Mouse (Mus musculus): ENCODE data around the gene Zfp652.

Gene Zfp652

DNA sequence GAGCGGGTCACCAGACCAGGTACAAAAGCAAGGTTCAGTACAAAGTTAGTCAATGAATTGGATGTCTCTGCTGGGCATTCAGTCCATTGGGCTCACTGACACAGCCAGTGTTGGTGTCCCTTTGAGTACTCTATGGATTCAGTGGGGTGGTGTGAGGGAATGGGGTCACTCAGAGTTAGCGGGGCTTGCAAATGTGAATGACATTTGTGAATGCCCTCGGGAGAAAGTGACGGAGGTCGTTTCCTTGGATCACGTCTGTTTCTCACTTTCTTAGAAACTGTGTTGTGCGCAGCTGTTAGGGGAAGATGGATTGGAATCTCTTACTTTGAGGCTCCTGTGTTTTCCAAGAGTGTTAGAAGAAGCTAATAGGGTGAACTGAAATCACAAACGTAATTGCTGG lies 52.3 kb downstream of the Zfp652 start:
- DNase-seq (ENCODE audit: low read depth, low spot score) = no peak

DNA sequence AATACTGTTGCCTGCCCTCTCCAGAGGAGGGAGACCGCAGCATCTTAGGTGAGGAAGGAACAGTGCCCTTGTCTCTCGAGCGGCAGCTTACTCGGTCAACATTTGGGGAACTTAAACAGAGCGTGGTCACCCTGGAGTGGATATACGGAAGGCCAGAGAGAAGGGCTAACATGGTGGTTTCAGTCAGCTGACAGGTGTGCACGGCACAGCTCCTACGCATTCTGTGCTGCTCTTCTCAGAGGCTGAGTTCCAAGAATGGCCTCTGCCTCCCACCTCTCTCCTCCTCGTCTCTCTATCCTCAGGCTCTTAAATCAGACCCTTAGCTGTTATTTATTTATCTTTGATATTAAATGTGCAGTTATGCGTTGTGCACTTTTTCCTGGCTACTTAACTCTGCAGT lies 52.9 kb downstream of the Zfp652 start:
- no peak for DNase-seq (ENCODE audit: low read depth, low spot score)

DNA sequence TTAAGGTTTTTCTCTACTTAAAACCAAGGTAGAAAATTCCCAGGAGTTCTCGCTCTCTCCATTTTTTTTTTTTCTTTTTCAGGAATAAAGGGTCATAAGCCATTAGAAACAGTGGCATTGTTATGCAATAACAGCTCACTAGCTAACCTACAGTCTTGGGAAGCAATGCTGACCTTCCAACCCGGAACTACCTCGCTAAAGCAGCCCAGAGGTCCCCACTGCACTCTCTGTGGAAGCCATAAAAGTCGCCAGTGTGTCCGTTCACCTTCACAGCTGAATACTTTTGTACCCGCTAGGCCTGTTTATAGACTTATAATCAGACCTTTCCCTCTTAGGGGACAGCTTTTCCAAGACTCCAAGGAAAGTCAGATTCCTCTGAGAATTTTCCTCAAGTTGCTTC lies 55.8 kb downstream of the Zfp652 start:
- DNase-seq (ENCODE audit: low read depth, low spot score) = no peak

DNA sequence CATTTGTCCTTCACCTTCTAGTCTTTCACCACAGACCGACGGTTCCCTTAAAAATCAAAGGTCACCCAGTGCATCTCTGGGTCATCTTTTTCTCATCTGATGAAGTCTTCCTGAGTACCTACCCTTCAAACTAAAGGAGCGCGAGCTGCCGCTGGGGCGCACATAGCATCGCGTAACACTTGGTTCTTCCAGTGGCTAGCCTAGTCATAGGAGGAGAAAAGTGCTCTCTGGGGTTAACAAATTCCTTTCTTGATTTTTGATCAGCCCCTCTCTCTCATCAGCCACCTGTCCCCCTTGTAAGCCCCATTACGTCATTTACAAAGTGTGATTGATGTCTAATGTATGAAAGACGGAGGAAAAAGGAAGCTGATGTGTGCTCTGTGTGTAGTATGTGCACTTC lies 56.7 kb downstream of the Zfp652 start:
- DNase-seq (ENCODE audit: low read depth, low spot score) = no peak

DNA sequence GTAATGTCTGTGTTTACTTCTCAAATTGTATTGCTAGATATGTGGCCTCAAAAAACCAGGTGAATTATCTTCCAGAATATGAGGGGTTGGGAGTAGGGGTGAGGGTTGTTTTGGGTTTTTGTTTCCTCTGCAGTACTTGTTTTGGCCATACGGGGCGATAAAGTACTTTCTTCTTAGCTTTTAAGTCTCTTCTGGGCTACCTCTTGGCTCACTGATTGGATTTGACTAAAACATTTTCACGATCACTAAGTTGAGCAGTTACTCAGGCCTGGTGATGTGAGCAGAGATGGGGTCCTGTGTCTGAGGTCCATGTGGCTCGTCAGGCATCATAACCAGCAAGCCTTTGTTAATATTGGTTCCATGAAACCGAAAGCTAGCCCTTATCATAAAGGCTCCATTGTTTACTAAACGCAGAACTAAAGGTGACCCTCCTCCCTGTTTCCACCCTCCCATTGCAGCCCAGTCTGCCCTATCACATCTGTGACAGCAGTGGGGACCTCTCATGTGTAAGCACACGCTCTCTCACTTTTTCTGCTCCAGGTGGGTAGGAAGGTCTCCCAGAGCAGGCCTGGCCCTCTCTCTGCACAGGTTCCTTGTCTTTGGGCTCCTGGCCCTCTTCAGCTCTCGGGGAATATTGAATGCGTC lies 58.4 kb downstream of the Zfp652 start:
- DNase-seq (ENCODE audit: low read depth, low spot score) = peak; percentile 11

DNA sequence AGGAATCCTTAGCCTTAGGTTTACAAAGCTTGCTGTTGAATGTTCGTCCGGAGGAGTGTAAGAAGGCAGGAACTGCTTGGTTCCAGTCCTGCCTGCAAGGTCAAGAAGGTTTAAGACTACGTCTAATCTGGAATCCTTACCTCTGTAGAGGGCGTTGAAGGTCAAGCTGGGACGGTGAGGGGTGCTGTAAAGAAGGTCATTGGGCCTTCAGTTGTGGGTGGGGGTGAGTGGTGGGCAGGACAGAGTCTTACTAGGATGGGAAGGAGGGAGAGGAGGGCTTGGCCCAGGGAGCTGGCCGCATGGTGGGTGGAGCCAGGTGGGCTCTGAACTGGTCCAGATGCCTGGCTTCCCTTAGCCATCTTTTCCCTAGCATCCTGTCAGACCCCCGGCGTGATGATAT lies 59.2 kb downstream of the Zfp652 start:
- no peak for DNase-seq (ENCODE audit: low read depth, low spot score)

DNA sequence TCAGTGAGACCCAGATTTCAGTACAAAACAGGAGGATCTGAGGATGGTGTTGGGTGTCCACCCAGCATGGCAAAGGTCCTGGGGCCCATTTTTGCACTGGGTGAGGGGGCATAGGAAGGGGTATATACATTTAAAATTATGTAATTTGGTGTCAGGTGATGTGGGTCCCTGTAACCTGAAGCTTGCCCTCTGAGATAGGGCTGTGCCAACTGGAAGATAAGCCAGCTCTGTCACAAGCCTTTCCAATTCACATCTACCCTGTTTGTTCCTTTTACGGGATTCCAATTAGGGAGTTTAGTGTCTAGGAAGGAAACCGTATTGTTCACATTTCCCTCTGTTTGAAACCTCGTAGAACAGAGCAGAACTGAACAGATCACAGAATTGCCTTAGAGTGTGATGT lies 60.8 kb downstream of the Zfp652 start:
- no peak for DNase-seq (ENCODE audit: low read depth, low spot score)

DNA sequence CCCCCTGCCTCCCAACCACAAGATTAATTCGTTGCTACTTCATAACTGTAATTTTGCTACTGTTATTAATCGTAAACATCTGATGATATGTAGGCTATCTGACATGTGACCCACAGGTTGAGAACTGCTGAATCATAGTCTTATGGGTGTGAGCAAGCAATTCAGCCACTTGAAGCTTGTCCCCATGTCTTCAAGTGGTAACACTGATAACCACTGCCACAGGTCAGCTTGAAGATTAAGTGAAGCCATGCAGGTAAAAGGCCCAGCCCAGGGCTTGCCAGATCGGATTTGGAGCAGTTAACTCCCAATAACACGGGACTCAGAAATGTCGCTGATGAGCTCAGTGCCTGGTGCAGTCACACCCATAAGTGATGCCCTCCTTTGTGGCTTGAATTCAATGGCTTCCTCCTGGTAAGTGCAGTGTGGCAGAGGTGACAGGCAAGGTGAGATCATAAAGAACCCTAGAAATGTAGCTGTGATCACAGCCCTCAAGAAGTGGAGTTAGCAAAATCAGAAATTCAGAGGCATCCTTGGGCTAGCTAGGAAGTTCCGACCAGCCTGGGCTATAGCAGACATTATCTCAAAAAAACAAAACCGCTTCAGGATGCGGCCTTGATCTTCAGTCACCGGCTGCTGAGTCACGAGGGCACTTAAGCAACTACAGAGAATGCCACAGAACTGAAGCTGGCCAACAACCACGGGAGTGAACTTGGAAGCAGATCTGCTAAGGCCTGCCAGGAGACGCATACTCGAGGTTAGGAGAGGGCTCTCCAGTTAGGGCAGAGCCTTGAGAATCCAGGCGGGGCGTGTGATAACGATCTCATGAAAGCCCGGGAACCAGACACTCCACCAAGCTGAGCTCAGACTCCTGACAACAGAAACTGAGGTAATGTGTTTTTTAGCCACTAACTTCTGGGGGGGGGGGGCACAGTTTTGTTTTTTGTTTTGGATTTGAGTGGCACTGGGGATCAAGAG lies 65.1 kb downstream of the Zfp652 start:
- DNase-seq (ENCODE audit: low read depth, low spot score) = no peak

DNA sequence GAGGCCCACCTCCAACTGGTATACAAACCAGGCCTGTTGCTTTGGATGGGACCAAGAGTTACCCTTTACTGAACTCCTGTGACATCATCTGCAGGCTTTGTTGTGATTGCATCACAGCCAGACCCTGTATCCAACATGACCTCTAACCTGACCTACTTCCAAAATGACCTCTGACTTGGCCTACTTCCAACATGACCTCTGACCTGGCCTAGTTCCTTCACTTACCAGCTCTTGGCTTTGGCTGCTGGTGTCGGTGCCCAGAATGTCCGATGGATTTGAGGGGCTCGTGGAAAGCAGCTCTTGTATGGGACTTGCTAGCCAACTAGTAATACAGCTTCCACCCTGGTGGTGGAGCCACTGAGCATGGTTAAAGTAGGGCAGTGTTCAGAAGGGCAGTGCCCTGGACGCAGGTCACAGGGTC lies 66.4 kb downstream of the Zfp652 start:
- peak; percentile 13 for DNase-seq (ENCODE audit: low read depth, low spot score)

DNA sequence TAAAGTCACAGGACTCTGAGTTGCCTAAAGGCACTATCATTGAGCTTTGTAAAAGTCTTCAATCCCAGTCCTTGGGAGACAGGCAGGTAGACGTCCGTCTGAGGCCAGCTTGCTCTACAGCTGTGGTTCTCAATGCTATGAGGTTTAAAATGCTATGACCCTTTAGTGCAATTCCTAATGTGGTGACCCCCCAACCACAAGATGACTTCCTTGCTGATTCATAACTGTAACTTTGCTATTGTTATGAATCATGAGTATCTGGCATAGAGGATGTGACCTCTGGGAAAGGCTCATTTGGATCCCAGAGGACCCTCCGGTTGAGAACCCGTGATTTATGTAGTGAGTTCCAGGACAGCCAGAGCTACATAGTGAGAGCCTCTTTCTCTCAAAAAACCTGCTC lies 66.9 kb downstream of the Zfp652 start:
- no peak for DNase-seq (ENCODE audit: low read depth, low spot score)

DNA sequence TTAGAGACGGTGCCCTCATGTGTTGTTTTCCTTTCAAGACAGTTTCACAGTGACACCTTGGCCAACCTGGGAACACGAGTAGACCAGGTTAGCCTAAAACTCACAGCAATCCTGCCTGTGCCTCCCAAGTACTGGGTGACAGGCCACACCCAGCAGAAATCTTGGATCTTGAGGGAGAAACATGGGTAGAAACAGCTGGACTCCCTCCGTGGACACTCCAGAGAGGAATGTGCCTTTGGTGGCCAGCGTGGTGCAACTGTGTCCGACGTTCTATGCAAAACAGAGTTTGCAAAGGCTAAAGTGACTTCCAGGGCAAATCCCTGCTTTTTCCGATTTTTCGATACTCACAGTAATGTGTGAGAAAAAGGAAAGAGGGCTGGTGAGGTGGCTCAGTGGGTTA lies 68.0 kb downstream of the Zfp652 start:
- DNase-seq (ENCODE audit: low read depth, low spot score) = no peak

DNA sequence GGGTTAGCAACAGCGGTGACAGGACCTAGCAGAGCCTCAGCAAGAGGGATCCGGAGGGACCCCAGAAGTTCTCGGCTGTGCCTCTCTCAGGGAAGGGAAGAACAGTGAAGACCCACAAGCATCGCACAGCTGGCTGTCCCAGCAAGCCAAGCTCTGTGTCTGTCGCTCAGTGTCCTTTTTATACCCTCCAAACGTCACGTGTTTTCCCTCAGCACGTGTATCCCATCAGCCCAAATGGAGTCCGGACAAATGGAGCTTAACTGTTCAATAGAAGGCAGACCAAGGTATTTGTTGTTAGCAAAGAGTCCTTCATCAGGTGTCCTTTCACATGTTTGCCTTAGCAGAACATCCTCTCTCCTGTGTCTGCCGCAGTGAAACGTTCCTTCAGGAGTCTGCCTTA lies 69.1 kb downstream of the Zfp652 start:
- no peak for DNase-seq (ENCODE audit: low read depth, low spot score)

DNA sequence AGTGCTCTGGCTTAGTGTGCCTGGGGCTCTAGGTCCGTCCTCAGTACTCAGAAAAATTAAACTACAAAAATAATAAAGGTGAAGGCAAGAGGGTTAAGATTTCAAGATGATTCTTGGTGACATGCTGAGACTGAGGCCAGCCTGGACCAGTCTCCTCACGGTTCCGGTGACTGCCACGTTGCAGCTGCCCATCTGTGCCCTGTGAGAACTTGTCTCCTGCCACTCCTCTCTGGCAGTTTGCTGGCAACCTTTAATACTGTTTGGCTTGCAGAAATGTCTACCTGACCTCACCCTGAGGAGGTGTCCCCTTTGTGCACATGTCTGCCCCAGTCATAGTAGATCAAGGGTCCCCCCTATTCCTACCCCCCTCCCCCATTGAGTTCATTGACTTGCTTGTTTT lies 71.0 kb downstream of the Zfp652 start:
- no peak for DNase-seq (ENCODE audit: low read depth, low spot score)

DNA sequence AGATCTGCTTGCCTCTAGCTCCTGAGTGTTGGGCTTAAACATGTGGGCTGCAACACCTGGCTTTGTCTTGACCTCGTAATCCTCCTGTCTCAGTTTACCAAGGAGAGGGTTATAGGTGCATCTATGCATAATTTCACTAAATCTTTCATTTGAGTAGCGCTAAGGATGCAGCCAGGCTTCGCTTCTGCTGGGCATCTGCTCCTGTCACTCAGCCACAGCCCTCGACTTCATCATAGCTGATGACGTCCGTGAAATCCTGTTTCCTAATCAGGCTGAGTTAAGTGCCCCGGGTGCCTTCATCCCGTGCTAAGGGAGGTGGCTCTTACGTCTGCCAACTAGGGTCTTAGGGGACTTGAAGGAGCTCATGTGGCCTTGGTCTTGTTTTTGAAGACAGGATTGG lies 71.5 kb downstream of the Zfp652 start:
- no peak for DNase-seq (ENCODE audit: low read depth, low spot score)

DNA sequence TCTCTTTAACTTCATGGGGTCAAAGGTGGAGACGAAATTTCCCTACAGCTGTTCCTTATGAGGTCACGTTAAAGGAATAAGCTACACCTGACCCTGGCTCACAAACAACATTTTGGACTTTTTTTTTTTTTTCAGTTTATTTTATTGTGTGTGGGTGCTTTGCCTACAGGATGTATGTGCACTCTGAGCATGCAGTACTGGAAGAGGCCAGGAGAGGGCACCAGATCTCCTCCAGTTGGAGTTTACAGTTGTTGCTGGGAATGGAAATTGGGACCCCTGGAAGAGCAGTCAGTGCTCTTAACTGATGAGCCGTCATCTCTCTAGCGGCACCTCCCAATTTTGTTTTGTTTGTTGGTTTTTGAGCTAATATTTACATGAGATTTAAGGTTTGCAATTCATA lies 73.2 kb downstream of the Zfp652 start:
- no peak for DNase-seq (ENCODE audit: low read depth, low spot score)

DNA sequence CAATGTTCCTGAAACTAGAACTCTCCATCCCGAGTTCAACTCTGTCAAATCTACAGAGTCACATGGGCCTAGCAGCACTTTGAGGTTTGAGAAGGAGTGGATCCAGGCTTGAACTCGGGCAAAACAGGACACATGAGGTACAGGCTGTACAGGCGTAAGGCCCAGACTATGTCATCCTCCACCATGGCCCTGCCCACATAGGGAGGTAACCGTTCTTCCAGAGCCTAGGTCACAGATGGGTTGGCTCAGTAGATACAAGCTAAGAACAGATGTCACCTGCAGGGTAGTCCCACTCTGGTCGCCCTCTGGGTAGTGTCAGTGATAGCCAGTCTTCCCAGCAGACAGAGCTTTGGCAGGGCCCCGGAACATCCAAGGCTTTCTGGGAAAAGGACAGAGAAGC lies 74.0 kb downstream of the Zfp652 start:
- no peak for DNase-seq (ENCODE audit: low read depth, low spot score)

DNA sequence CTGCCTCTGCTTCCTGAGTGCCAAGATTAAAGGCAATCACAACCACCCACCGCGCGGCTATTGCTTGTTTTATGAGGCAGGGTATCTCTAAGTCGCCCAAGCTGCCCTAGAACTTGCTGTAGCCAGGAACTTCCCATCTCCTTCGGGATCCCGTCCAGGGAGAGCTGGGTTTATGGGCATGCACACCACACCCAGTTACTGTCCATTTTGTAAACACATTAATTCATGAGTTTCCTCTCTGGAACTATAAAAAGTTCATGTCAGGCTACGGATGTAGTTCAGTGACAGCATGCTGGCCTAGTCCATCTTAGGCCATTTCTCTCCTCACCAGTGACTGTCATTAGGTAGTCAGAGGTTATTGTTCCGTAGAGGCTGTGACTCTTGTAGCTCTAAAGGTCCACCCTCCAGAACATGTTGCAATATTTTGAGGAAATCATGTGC lies 77.0 kb downstream of the Zfp652 start:
- DNase-seq (ENCODE audit: low read depth, low spot score) = no peak

DNA sequence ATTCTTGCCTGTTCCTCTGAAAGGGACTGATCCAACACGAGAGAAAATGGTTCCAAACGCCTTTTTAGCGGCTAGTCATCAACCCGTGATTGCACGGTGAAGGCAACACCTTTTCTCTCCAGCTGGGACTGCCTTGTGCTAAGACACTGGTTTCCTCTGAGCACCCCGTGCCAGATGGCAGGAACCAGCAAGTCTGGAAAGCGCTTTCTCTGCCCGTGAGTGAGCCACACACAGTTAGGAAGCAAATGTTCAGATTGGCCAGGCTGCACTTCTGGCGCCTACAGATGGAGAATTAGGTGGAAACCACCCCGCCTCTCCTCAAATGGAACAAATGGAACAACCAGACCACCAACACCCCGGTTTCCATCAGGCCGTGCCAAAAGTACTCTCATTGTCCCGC lies 79.3 kb downstream of the Zfp652 start:
- DNase-seq (ENCODE audit: low read depth, low spot score) = no peak

DNA sequence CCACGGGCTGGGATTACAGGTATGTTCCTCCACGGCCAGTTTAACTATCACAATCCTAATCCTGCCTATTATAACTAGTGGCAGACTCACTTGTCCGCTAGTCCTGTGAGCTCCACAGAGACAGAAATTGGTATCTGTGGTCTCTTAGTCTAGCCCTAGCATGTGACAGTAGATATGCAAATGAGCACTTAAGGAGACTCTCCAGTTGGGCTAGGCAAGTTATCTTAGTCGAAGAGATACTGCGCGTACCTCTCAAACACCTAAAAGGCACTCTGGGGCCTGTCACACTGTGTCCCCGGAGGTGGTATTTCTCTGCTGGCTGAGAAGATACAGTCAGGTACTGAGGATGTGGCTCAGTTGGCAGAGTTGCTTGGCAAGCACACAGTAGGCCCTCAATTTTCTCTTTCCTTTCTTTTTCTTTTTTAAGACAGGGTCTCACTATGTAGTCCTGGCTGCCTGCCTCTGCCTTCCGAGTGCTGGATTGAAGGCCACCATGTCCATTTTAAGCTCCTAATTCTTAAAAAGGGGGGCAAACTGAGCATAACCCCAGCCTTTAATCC lies 80.6 kb downstream of the Zfp652 start:
- no peak for DNase-seq (ENCODE audit: low read depth, low spot score)

DNA sequence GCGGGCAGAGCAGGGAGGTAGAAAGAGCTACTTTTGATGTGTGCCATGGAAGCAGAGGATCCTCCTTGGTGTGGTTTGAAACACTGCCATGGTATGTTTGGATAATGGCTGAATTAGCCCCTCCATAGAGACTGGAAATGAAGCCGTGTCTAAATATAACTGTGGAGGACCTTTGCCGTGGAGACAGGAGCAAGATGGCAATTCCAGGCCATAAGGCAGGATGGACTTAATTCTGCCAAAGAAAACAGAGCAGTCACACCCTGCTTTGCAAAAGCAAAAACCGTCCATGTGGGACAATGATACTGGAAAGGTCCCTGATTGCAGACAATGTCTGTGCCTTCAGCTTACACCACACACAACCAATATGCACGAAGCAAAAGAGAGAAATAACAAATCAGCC lies 81.7 kb downstream of the Zfp652 start:
- DNase-seq (ENCODE audit: low read depth, low spot score) = no peak

DNA sequence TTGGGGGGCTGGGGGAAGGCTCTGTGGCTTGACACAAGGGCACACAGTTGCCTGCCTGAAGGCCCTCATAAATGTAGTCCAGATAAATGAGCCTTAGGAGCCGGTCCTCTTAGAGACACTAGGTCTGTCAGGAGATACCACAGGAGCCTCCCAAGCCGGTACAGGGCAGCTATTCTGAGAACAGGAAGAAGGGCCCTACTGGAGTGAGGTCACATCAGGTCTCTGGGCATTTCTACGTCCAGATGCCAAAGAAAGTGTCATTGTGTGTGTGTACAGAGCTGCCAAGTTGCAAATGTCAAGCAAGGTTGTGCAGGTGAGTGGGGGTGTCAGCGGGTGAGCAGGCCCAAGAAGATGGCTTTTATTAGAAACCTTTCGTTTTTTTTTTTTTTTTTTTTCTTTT lies 83.1 kb downstream of the Zfp652 start:
- no peak for DNase-seq (ENCODE audit: low read depth, low spot score)

DNA sequence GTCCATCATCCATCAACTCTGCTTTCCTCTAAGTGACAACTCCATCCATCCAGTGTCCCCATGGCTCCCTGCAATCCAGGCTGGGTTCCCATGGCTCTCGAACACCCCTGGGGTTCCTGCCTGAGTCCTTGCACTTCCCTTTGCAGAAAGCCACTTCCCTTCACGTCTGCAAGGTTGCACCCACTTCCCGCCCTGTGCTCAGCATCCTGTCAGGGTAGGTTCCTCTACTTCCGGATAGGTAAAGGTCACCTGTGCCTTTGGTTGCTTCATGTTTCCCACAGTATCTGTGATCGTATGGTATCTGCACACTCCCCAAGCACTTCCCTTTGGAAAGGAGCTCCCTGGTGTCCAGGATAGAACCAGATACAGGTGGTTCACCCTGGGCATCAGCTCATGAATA lies 92.5 kb downstream of the Zfp652 start:
- no peak for DNase-seq (ENCODE audit: low read depth, low spot score)

DNA sequence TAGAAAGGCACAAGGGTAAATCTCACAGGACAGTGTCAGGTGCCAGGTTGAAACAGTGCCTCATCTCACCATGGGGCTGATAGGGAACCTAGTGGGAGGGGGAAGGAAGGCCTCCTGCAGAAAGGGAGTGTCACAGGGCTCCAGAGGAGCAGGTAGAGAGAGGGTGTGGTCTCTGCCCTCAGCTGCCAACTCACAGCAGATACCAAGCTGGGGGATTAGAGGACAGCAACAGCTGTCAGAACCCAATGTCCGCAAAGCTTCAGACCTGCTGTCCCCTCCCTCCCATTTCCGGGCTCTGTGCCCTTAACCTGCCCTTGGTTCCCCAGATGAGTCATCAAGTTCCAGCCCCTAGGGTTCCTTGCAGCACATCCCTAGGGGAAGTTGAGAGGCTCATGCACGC lies 93.1 kb downstream of the Zfp652 start:
- no peak for DNase-seq (ENCODE audit: low read depth, low spot score)
